Mouse (Mus musculus) fibroblast of lung, adult 2 months (primary cell): ENCODE measurements at regions not wholly inside any gene's neighbourhood (a gene's known extent, or its start where the extent isn't known, plus 50 kb on each side); places are given as distances from the start of the nearest gene placed in this dataset.

ENCODE experiments used
- DNase-seq: peaks from one replicate; pipeline ENCODE4 v3.0.0-alpha.2; 2011; ENCODE audit warnings: low read depth

DNA sequence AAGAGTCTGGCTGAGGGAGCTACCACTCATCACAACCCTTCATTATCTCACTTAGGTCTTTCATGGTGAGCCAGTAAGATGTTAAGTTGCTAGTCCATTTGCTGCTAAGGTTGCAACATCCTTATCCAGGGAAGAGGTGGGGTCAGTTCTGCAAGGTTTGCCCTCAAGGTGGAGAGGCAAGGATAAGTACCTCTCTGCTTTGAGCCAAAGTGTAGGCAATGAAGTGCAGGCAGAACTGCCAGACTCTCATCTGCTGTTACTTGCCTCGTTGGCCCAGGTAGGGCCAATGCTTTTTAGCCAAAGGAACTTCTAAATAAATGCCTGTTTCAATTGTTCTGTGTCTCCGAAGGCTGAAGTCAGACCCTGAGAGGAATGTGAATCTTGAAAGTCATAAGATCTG is 59.6 kb upstream of the Lclat1 start:
- DNase-seq = no peak

DNA sequence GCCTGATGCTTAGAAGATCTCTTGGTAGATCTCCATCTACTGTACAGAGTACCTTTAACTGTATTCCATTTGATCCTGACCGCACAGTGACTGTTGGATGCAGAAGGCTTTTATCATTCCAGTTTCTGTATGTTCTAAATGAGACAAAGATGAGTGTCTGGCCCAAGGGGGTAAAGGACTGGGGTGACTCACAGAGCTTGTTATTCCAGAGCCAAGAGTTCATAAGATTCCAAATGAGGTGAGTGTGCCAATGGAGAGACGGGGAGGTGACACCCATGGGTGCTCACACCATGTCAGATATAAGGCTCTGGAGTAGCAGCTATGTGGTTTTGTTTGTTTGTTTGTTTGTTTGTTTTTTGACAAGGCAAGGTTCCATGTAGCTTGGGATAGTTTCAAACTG is 54.8 kb upstream of the Lclat1 start:
- DNase-seq = no peak

DNA sequence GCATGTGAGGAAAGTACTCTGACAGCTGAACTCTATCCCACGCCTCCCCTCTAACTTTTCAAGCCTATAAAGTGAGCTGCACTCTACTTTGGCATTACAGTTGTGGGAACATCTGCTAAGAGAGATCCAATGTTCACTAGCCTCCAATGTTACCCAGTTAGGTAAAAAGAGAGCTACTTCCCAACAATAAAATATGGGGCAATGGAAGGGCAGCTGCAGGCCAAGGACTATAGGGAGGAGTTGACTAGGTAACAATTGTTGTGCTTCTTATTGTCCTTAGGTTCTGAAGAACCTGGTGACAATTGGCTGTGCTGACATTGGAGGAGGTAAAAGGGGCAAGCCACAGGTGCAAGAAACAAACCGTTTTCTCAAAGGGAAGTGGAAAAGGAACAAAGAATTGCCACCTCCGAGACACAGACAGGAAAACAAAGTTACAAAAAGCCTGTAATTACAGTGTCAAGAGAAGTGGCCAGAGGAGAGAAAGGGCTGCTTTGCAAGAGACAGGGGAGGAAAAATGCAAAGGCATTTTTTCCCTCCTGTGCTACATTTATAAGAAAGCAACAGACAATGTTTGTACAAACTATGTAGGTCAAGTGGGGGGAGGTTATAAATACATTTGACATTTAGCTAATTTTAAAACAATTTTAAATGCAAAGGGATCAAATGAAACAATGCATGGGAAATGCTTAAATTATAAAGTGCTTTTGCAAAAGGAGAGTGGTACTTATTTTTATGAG is 54.1 kb upstream of the Lclat1 start:
- no peak for DNase-seq

DNA sequence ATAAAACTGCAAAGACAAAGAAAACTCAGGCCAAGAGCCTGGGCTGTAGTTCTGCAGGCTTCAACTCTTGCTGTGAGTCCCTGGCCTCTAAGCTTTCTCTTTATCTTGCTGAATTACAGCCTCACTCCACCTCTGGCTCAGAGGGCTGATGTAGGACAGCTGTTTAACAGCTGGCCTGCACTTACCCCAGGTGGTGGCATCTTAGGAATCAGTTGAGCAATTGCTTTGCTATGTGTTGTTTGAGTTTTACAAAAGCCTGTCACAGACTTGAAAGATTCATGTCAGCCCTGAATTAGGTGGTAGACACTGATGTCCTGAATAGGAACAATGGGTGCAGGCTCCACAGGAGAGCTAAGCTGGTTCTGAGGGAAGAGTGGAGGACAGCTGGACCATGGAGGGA is 53.6 kb upstream of the Lclat1 start:
- no peak for DNase-seq

DNA sequence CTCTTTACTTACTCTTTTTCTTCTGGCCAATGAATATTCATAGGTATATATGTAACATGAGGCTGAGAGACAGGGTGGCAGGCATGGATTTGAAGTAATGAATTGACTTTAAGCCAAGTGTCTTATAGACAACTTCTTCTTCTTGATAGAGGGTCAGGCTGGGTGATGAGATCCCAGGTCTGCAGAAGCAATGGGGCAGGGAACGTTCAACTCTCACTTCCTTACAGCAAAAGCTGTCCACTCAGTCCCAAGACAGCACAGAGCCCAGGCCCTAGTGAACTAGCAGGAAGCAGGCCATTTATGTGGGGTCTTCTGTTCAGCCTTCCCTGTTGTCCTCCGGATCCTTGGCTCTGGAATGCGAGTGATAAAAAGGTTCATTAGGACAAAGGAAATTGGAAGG is 52.6 kb upstream of the Lclat1 start:
- DNase-seq = no peak

DNA sequence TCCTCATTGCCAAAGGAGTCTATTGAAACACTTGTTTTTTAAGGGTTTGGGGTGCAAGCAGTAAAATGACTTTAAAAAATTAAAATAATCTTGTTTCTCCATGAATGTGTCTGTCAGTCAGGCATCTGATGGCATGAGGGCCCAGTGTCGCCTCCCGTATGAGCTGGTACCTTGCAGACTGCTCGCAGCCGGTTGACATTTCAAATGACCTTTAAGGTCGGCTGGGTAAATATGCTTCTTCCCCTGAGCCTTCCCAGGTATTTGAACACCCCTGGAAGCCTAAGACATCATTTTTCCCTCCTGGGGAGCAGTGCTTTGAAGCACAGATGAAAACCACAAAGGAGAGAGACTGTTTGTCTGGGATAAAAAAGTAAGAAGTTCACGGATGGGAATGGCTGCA is 52.2 kb upstream of the Lclat1 start:
- no peak for DNase-seq

DNA sequence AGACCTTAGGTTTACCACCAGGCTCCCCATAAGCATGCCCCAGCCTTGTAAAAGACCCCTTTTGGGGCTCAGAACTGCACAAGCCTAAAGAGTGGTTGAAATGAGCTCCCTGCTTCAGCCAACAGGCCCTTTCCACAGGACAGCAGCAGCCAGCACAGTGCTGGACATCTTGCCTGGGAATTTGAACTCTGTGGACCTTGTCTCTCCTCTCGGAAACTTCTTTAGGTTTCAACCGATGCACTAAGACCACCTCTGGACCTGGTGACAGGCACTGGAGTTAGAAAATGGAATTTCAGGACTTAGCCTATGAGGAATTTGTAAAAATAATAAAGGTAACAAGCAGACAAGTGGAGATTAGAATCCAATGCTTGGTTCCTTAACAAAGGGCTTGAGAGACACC is 51.2 kb upstream of the Lclat1 start:
- no peak for DNase-seq
